ENCODE assay signal across 26 mouse cellular contexts in genomic region chr4:82193905-82194304, GRCm38 (mm10).
"Had no signal": no experiment of that assay in that cellular context is flagged by ENCODE, and none has a peak within 500 bp of the region (broad histone marks: within the 10 kb centered on the region; RNA-seq: fewer than 3 reads in every experiment).

No protein-coding gene starts in this region.

- H3K9me3 ChIP-seq: heart, embryonic 13.5 days; heart, embryonic 15.5 days; hindbrain, embryonic 13.5 days; hindbrain, embryonic 15.5 days; kidney, embryonic 15.5 days; limb, embryonic 12.5 days; liver, embryonic 13.5 days; liver, embryonic 15.5 days had no signal

- H3K27me3 ChIP-seq: heart, embryonic 13.5 days; heart, embryonic 15.5 days; hindbrain, embryonic 13.5 days; hindbrain, embryonic 15.5 days; kidney, embryonic 15.5 days; limb, embryonic 12.5 days; liver, embryonic 13.5 days; liver, embryonic 15.5 days had no signal

- H3K4me3 ChIP-seq: heart, embryonic 13.5 days; heart, embryonic 15.5 days; hindbrain, embryonic 13.5 days; hindbrain, embryonic 15.5 days; kidney, embryonic 15.5 days; limb, embryonic 12.5 days; liver, embryonic 13.5 days; liver, embryonic 15.5 days had no signal

- H3K4me1 ChIP-seq: hindbrain, embryonic 13.5 days; hindbrain, embryonic 15.5 days; liver, embryonic 13.5 days; liver, embryonic 15.5 days had no signal

- DNase-seq: gastrocnemius, postnatal 14 days; gastrocnemius, postnatal 36 days; heart, adult 11 months; heart, postnatal 14 days; heart, postnatal 36 days; kidney, adult 11 months; kidney, adult 2 months; kidney, adult 9 months; kidney, postnatal 14 days; kidney, postnatal 36 days; layer of hippocampus, adult 9-11 months; layer of hippocampus, postnatal 36 days; left cerebral cortex, postnatal 4 days; liver; liver, embryonic 13.5 days had no signal

- H3K27ac ChIP-seq: heart, embryonic 13.5 days; heart, embryonic 15.5 days; hindbrain, embryonic 13.5 days; hindbrain, embryonic 15.5 days; hindbrain, postnatal 0 days; kidney, embryonic 15.5 days; kidney, postnatal 0 days; limb, embryonic 12.5 days; liver, embryonic 13.5 days; liver, embryonic 15.5 days had no signal

- ATAC-seq: hindbrain, postnatal 0 days; intestine, embryonic 16.5 days had no signal

- H3K36me3 ChIP-seq: heart, embryonic 13.5 days; heart, embryonic 15.5 days; hindbrain, embryonic 13.5 days; hindbrain, embryonic 15.5 days; kidney, embryonic 15.5 days; limb, embryonic 12.5 days; liver, embryonic 13.5 days; liver, embryonic 15.5 days had no signal

- H3K4me2 ChIP-seq: heart, embryonic 13.5 days; heart, embryonic 15.5 days; hindbrain, embryonic 13.5 days; hindbrain, embryonic 15.5 days; kidney, embryonic 15.5 days; limb, embryonic 12.5 days; liver, embryonic 11.5 days; liver, embryonic 13.5 days; liver, embryonic 15.5 days had no signal

- H3K9ac ChIP-seq: heart, embryonic 13.5 days; heart, embryonic 15.5 days; hindbrain, embryonic 13.5 days; hindbrain, embryonic 15.5 days; kidney, embryonic 15.5 days; limb, embryonic 12.5 days; liver, embryonic 13.5 days; liver, embryonic 15.5 days had no signal
